Mouse (Mus musculus) B cell, adult 2 months (primary cell): ENCODE measurements at regions not wholly inside any gene's neighbourhood (a gene's known extent, or its start where the extent isn't known, plus 50 kb on each side); places are given as distances from the start of the nearest gene placed in this dataset.
"Not testable (repeated sequence)": the region's sequence is repeated elsewhere in the genome, so short reads cannot be mapped to it uniquely, and the experiment has no call there.

Source experiments
- DNase-seq, 2 experiments: peaks; one replicate each; pipeline ENCODE4 v3.0.0; 2022

DNA sequence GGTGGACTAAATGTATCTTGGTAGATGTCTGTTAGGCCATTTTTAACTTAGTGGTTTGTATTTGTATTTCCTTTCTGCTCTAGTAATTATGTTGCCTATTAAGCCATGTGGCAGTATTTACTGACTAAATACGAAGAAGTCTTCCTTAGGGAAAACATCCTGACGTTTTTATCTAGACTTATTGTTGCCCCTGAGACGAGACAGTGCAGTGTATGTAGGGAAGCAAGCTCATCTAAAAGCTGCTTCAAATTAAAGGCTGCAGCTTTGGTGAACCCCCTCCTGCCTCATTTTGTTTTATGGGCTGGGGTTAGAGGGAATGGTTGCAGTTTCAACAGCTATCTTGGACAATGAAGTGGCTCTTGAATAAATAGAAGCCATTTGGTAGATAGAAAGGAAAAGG is 54.6 kb upstream of the C1galt1 start:
- DNase-seq, result no peak

DNA sequence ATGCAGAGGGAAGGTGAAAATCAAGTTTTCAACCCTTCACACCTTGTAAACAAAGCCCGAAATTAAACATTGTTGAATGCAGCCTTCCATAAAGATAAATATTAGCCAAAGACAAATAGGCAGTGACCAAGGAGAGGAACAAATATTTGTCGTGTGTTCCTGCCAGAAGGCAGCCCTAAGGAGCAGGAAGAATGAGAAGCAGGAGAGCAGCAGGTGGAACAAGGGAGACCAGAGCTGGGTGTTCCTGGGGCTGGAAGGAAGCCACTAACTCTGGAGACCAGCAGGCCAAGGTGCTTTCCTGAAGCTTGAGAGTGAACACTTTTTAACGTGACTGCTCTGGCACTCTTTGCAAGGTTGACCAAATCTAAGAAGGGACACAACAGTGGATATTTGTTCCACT is 55.6 kb upstream of the C1galt1 start:
- DNase-seq, result no peak

DNA sequence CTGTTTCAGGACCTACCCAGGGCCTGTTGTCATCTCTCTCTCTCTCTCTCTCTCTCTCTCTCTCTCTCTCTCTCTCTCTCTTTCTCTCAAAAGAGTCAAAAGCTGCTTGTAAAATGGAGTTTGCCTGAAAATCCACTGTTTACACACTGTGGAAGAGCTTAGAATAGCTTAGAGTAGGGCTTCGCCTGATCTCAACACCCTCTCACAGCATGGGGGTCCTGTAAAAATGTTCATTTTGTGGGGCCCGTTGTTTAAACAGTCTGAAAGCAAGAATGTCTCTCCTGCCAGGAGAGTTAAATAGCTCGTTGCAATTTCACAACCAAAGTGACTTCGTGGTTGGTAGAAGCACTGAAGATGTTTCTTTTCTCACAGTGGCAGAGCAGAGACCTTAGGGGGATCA is 59.2 kb upstream of the C1galt1 start:
- DNase-seq, result no peak

DNA sequence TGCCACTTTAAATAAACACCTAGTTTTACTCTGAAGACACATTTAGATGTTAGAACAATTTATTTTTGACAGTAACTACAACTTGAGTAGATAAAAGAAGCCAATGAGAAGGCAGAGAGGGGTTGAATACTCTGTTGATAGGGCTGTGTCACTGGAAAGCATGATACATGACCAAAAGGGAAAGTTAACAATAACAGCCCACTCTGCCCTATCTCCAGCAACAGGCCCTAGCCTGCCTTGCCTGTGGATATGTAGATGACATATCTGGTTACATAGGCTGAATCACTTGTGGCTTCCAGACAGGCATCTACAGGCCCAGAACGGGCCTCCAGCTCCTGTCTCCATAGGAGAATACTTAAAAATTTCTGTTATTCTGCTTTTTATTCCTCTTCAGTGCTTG is 61.6 kb upstream of the C1galt1 start:
- DNase-seq, result no peak

DNA sequence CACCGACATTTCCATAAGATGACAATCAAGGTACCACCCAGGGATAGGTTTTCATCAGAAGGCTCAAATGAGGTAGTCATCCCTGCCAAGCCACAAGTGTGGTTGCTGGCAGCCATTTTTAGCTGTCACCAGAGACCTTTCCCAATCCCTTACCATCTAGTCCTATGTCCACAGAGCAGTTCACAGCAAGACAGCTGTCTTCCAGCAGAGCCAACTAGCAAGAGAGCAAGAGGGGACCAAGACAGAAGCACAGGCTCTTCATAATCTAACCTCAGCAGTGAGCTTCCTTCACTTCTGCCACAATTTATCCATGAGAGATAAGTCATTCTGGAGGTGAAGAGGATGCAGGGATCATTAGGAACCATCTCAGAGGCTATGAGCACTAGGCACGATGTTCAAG is 64.7 kb upstream of the C1galt1 start:
- DNase-seq, result no peak

DNA sequence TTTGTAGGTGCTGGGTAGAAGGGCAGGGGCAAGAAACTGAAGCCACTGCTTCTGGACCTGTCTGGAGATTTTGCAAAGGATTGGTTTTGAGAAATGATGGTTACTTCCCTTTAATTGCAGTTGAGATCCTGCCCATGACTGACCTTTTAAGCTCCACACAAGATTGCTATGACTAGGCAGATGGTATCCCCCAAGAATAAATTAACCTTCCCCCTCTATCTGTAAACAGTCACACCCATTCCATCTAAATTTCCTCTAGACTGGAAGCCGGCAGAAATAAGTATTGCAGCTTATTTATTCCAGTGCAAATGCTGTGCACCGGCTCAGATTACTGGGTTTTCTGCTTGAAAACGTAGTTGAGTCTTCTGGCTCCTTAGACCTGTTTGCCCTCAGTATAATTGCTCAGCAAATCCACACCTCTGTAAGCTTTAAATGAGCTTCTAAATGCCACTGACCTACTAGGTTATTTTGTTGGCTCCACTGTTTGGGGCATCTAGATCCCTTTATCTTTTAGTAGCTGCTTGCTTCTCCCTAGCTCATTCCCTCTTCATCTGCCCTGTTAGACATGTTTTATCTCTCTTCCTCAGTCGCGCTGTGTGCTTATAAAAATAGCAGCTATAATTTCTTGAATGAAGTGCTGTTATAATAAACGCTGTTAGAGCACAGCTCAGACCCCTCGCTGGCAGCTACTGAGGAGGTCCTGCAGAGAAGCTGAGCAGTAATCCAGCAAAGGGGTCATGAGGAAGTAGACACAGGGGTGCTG is 65.8 kb upstream of the C1galt1 start:
- DNase-seq, result no peak

DNA sequence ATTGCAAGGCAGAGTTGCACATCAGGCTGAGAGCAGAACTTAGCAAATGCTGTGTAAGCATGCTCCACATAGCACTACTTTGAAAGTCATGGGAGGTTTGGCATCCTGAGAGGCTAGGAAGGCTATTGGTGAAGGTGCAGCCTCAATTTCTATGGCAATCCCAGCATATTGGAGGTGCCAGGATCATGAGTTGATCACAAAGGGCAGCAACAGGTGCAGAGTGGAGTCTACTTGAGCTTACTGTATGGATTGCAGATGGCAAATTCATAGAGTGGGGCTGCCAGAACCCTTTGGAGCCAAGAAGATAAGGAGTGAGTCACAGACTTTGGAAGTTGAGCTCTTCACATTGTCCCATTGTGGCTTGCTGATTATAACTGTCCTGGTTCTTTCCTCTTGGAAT is 75.4 kb upstream of the Asns start:
- no peak for DNase-seq

DNA sequence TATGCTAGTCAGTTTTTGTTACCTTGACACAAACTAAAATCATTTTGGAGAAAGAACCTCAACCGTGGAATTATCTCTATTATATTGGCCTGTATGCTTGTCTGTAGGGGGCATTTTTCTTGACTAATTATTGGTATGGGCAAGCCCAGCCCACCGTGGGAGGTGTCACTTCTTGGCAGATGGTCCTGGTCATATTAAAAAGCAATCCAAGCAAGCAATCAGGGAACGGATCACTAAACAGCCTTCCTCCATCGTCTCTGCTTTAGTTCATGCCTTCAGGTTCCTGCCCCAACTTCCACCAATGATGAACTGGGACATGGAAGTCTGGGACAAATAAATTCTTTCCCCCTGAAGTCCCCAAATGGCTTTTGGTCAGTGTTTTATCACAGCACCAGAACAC is 74.6 kb upstream of the Asns start:
- DNase-seq, result no peak

DNA sequence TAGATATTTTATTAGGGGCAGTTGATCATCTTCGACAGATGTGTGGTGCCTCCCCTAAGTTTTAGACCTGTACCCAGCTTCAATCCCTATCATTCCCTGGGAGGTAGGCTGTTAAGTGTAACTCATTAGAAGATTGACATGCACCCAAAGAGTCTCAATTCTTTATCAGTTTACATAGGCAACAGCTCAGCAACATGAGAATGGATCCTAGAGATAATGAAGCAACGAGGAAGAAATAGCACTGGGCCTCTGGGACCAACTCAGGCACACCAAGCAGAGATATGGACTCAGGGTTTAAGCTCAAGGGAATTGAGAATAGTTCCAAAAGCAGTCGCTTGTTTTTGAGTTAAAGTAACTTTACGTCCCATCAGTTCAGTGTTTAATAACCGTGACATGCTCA is 66.3 kb upstream of the Asns start:
- DNase-seq, result no peak

DNA sequence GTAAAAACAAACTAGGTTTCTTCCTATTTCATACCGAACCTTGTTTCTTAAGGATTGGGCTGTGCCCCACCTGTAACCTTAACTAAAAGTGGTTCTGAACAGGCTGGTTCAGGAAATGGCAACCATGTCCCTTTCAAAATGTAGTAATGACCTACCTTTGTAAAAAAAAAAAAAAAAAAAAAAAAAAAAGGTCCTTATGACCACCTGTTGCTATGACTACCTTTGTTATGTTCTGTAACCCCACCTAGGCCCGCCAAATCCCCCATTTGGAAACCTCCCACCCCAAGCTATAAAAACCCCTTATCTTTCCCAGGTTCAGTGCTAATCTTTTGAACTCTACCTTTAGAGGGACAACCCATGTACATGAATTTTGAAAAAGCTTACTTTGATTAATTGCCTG is 60.8 kb upstream of the Asns start:
- DNase-seq, result no peak

DNA sequence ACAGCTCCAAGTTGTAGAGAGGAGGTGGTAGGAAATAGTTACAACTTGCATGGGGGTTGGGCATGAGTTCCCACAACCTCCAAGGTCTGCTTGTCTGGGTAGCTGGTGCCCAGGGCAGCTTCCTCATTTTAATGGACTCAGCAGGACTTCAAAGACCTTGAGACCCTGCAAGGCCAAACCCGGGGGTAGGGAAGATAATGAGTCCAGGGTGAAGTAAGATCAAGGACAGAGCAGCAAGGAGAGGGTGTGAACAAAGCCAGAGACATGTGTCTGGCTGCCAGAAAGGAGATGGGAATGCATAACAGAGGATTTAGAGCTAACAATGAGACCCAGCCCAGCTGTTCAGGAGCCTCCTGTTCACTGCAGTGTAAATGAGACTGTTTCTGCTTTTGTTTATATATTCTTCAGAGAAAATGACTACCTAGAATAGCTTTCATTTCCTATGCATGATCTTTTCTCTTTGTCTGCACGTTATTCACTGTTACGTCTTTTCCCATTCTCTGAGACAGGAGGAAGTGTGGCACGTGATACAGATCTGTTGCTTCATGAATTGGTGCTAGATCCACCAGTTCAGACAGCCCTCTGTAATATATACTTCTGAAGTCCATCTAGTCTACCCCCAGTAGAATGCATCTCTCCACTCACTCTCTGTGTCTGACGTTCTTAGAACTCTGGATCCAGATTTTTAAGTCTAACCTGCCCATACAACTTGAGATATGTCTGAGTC is 60.0 kb upstream of the Asns start:
- DNase-seq, result peak in 1 of 2 experiments; percentile 1

DNA sequence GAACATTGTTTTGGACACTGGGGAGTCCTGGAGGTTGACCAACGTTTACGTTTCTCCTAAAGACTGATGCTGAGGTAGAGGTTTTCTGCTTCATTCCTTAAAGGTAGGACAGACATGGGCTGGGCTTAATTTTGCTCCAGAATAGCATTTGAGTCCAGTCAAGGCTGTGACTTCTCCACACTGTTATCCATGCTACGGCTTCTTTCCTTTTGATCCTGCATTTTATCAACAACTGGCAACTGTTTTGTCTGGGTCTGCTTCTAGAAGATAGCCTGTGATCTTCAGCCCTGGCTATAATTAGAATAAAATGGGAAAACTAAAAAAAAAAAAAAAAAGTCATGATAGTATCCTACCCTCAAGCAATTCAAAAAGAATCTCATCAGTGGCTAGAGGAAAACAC is 55.5 kb upstream of the Asns start:
- DNase-seq, result no peak

DNA sequence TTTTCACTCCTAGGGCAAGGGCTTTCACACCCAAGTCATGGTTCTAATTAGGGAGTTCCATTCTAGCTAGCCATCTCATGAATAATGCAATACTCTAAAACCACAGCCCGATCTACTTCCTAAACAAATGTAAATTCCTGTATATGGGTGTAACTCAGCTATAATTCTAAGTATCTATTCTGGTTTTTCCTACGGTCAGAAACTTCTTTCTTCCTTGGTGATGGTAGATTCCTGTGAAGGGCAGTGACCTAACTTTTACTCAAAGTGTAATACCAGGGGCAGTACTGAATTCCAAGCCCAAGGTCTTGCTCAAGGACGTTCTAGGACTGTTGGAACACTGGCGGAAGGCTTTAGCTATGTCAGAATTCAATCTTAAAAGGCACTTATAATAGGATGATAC is 51.2 kb upstream of the Asns start:
- DNase-seq, result not testable (repeated sequence)
